Mouse (Mus musculus): ENCODE data around the gene Cdh10.
A peak's percentile ranks its signal among the peaks of the same experiment; 100 is the strongest.

GRCm38 (mm10) chr15:18832263-18832662 is 13.5 kb downstream of the Cdh10 start:
- TF ChIP-seq CTCF (IDR thresholded peaks at IDR 0.05; ENCODE audit: low read depth) (peak; percentile 56), EP300 (IDR thresholded peaks at IDR 0.05; ENCODE audit: low read depth) (no peak)

Measured in liver, embryonic 14.5 days (tissue).